Mouse (Mus musculus): ENCODE measurements around the gene Afp.

DNA sequence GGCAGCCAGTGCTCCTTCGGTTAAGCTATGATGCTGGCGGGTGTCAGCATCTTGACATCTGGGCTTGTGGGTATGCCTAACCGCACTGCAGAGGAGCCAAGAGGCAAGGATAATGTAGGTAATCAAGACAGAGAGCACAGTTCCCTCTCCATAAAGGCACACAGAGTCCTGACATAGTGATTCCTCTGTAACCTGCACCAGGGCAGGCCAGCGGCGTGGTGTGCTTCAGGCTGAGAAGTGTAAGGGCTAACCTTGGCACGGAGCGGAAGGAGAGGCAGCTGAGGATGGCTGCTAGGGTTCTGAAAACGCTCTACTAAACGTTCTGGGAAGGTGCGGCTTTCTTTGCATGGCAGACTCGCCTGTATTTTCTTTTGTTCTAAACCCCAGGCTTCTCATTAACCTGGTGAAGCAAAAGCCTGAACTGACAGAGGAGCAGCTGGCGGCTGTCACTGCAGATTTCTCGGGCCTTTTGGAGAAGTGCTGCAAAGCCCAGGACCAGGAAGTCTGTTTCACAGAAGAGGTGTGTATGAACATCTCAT is 16.9 kb downstream of the Afp start:
- TF ChIP-seq CTCF (IDR thresholded peaks at IDR 0.05) (no peak), EP300 (IDR thresholded peaks at IDR 0.05) (no peak)
